Mouse (Mus musculus) megakaryocyte, embryonic 14.5 days (primary cell): ENCODE measurements around the gene Dab2ip. TPM values are rescaled to one million over a fixed set of nuclear protein-coding genes. Genes with fewer than 3 reads are reported as not detected.

Experiments used
- H3K27me3 ChIP-seq: replicated peaks from 2 replicates; pipeline ENCODE3; 2012; ENCODE audit warnings: inconsistent platforms
- H3K36me3 ChIP-seq: replicated peaks from 2 replicates; pipeline ENCODE3; 2012; ENCODE audit warnings: low read length, inconsistent platforms, mixed read lengths
- H3K4me1 ChIP-seq: 2 replicates; pipeline ENCODE4 v1.6.1; 2012; ENCODE audit warnings: inconsistent platforms
- H3K4me3 ChIP-seq: replicated peaks from 2 replicates; pipeline ENCODE3; 2012; ENCODE audit warnings: moderate library complexity, mild to moderate bottlenecking, inconsistent platforms
- H3K9me3 ChIP-seq: 2 replicates; pipeline ENCODE4 v1.6.1; 2012; ENCODE audit warnings: inconsistent platforms
- FLI1 ChIP-seq: IDR thresholded peaks from 2 replicates; pipeline ENCODE4 v1.6.1; 2012; ENCODE audit warnings: low read length, inconsistent platforms, mixed read lengths
- GATA1 ChIP-seq: IDR thresholded peaks from 3 replicates; pipeline ENCODE4 v1.6.1; 2012; ENCODE audit warnings: mixed read lengths, low read length, inconsistent platforms, borderline replicate concordance
- polyA plus RNA-seq: library from polyadenylated mRNA; stranded (reverse); fragments of >175 nt; gene quantifications from 2 replicates; pipeline ENCODE4 v1.2.3, GENCODE M21; 2012; ENCODE audit warnings: low replicate concordance; ENCODE audit not compliant: insufficient read depth

Gene Dab2ip
- polyA plus RNA-seq, 1 experiment: 5.0 TPM

DNA sequence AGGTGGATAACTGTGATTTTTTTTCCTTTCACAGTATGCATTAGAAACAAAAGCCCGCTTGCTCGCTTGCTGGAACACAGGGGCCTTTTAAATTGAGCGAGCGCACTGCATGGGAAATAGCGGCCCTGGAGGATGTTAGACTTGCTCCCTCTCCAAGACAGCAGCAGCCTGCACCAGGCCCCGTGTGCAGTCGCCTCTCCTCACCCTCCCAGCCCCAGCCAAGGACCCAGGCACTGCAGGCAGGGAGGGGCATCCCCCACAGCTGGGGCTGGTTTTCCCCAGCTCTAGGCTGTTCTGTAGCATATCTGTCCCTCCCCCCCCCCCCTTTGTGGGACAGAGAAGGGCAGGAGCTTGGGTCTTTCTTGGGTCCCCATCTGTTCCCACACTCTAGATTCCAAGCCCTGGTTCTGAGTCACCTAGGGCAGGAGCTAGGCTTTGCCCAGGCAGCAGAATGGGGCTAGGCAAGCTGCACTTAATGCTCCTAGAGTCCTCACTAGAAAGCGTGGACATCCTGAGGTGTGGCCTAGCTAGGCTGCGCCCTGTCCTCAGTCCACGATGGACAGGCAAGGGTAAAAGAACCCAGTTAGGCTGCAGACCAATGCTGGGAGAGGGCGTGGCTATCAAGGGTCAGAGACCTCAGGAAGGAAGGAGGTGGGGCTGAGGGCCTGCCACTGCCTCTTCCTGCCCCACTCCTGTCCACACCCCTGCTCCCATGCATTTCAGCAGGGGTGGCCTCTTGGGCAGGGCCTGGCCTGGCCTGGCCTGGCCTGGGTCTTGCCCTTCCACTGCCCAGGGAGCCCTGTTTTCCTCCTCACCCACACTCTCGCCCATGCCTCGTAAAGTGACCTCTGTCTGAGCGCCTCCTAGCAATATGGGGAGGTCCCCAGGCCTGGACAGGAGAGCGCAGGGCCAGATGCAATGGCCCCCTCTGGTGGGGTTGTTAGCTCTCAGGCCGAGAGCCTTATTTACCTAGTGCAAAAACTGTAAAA is 171.3 kb downstream of the Dab2ip start:
- Histone ChIP-seq H3K9me3 (peaks cover 12% of the 10 kb centered on the region), H3K27me3 (no peaks in the 10 kb centered on the region), H3K4me1 (peaks cover 62% of the 10 kb centered on the region), H3K36me3 (peaks cover 31% of the 10 kb centered on the region), H3K4me3 (peak overlapping the region; percentile 83)
- TF ChIP-seq GATA1: no peak

DNA sequence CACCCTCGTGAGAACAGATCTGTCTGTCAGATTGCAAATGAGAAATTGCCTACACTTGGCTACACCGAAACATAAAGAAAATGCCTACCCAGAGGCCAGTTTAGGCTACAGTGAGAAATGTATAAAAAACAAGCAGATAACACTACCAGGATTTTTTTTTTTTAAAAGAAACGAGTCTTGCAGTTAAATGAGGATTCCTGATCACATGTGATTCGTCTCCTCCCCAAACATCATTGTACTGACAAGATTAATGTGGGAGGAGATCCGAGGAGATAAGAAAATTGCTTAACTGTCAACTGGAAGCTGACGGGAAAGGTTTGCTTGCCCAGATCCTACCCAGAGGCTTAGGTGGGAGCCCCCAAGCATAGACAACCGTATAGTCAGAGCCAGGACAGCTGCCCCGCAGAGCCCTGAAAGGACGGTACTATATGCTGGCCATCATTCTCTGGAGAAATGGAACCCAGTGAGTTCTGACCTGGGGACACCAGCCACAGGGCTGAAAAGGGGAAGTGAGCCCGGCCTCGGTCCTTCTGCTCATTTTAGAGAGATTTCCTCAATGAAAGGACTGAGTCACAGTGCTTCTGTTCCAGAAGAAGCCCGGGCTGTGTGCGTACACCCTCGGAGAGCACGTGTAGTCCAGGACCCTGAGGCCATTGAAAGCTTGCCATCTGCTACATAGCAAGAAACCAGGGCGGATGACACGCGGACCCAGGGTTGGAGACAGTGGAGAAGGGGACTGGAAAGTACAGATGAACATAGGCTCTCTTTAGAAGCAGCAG is 173.8 kb downstream of the Dab2ip start:
- peak overlapping the region; percentile 30 for H3K4me3 ChIP-seq
- peaks cover 34% of the 10 kb centered on the region for H3K36me3 ChIP-seq
- H3K4me1 ChIP-seq: peaks cover 62% of the 10 kb centered on the region
- H3K27me3 ChIP-seq: no peaks in the 10 kb centered on the region
- peaks cover 21% of the 10 kb centered on the region for H3K9me3 ChIP-seq
- TF ChIP-seq FLI1 (no peak), GATA1 (no peak)

DNA sequence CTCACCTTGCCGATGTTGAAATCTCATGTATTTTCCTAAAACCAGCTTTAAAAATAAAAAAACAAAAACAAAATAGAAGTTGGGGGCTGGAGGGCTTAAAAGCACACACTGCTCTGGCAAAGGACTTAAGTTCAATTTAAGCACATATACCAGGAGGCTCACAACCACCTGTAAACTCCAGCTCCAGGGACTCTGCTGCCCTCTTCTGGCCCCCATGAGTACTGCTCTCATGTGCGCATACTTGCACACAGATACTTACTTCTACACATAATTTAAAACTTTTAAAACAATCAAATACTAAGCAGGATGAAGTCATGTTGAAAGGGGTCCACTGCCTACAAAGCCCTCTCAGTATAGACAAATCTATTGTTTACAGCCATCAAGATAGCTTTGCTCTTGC is 176.9 kb downstream of the Dab2ip start:
- no peak for TF ChIP-seq GATA1
- no peak for TF ChIP-seq FLI1
- Histone ChIP-seq H3K27me3 (peaks cover 2% of the 10 kb centered on the region), H3K36me3 (peaks cover 24% of the 10 kb centered on the region), H3K4me1 (peaks cover 48% of the 10 kb centered on the region), H3K4me3 (no peak overlapping the region), H3K9me3 (peaks cover 21% of the 10 kb centered on the region)

DNA sequence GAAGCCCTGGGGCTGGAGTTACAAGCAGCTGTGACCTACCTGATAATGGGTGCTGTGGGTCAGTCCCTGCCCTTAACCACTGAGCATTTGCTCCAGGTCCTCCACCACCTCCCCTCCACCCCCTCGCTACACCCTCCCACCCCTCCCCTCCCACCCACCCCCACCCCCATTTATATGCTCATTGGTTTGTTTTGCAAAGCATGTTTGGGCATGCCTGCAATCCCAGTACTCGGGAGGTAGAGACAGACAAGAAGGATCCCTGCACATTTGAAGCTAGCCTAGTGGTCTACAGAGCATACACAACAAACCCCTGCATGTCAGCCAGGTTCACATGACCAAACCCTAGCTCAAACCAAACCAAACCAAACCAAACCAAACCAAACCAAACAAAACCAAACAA is 178.0 kb downstream of the Dab2ip start:
- TF ChIP-seq GATA1 (no peak), FLI1 (no peak)
- peaks cover 21% of the 10 kb centered on the region for H3K9me3 ChIP-seq
- peaks cover 5% of the 10 kb centered on the region for H3K27me3 ChIP-seq
- H3K4me3 ChIP-seq: no peak overlapping the region
- peaks cover 22% of the 10 kb centered on the region for H3K36me3 ChIP-seq
- peaks cover 48% of the 10 kb centered on the region for H3K4me1 ChIP-seq

DNA sequence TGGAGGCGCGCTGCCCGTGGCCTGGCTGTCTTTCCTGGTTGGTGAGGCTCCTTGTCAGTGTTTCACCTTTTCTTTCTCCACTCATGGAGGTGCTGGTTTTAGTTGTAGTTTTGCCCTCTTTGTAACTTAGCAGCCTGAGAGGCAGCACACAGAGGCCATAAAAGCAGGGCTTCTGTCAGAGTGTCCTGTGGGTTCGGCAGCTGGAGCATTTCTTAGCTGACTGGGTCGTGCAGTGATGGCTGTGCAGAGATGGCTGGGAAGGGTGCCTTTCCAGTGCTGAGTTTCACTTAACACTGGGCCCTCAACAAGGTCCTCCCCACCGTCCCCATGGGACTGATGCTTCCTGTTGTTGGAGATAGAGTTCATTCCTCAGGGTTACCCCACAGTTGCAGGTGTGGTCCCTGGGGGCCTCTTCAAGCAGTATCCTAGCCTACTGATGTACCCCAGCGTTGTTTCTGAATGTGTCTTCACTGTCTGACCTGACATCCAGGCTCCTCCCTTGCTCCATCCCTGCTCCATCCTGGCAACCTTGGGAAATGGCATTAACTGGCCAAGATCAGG is 179.5 kb downstream of the Dab2ip start:
- TF ChIP-seq GATA1 (no peak), FLI1 (no peak)
- H3K27me3 ChIP-seq: peaks cover 5% of the 10 kb centered on the region

DNA sequence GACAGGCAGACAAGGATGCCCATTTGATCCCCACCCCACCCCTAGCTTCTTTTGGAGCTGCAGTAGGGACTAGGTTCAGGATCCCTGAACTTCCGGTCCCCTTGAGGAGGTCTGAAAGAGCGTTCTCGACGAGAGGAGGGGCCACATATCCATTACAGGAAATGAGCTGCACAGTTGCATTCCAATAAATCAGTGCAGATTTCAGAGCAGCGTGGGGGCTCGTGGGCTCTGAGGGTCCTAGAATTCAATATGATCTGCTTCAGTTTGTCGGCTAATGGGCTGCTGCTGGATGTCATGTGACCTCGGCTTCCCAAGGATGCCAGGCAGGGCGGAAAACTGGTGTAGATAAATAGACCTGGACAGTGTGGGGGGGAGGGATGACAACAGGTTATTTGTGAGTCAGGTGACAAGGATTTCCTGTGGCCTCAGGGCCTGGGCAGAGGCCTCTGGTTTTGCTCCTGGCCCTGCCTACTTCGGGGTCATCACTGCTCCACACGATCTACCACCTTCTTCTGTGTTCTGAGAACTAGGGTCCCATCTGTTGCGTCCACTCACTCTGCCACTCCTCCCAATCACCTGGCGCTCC is 181.7 kb downstream of the Dab2ip start:
- H3K27me3 ChIP-seq: peaks cover 5% of the 10 kb centered on the region
- TF ChIP-seq GATA1 (no peak), FLI1 (no peak)
- H3K4me1 ChIP-seq: peaks cover 51% of the 10 kb centered on the region
- H3K4me3 ChIP-seq: no peak overlapping the region
- peaks cover 12% of the 10 kb centered on the region for H3K36me3 ChIP-seq
- peaks cover 6% of the 10 kb centered on the region; the same call in 1 of the 2 replicates for H3K9me3 ChIP-seq

More for the DNA sequence above, 179.5 kb downstream of the Dab2ip start:
- Histone ChIP-seq H3K4me3 (no peak overlapping the region), H3K4me1 (peaks cover 41% of the 10 kb centered on the region), H3K9me3 (peaks cover 21% of the 10 kb centered on the region), H3K36me3 (peaks cover 21% of the 10 kb centered on the region)

DNA sequence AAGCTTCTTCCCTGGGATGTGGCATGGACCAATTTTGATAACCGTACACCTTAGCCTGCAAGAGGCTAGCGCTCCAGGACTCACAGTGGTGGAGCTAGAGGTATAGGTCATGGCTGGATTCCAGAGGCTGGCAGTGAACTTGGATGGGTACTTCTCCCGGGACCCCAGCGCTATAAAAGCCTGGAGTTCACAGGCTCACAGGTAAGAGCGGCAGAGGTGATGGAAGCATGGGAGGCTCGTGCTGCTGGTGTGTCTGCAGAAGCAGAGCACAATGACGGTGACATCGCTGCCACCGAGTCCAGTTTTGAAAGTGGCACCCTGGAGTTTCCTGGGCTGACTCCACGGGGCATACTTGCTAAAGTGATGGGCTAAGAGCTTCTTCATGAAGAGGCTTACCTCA is 187.8 kb downstream of the Dab2ip start:
- Histone ChIP-seq H3K9me3 (no peaks in the 10 kb centered on the region), H3K36me3 (peaks cover 66% of the 10 kb centered on the region), H3K27me3 (no peaks in the 10 kb centered on the region), H3K4me3 (no peak overlapping the region), H3K4me1 (peaks cover 76% of the 10 kb centered on the region)
- TF ChIP-seq FLI1 (no peak), GATA1 (no peak)

DNA sequence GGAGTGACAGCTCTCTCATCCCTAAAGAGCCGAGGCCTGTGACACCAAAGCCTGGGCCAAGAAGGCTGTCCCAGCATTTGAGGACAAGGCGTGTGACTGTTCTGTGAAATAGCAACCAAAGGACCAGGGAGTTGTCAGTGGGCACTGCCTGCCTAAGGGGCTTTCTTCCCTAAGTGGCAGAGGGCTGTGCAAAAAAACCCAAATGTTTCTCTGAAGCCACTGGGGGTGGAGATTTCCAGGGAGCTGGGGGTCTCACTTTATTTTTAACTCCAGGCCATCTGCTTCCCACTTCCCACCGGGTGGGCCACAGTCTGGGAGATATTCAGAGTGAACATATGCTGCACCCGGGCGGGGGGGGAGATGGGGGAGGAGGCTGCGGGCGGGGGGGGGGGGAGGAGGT is 188.6 kb downstream of the Dab2ip start:
- Histone ChIP-seq H3K4me3 (no peak overlapping the region), H3K9me3 (no peaks in the 10 kb centered on the region), H3K4me1 (peaks cover 75% of the 10 kb centered on the region), H3K36me3 (peaks cover 72% of the 10 kb centered on the region), H3K27me3 (no peaks in the 10 kb centered on the region)
- TF ChIP-seq FLI1 (no peak), GATA1 (no peak)

DNA sequence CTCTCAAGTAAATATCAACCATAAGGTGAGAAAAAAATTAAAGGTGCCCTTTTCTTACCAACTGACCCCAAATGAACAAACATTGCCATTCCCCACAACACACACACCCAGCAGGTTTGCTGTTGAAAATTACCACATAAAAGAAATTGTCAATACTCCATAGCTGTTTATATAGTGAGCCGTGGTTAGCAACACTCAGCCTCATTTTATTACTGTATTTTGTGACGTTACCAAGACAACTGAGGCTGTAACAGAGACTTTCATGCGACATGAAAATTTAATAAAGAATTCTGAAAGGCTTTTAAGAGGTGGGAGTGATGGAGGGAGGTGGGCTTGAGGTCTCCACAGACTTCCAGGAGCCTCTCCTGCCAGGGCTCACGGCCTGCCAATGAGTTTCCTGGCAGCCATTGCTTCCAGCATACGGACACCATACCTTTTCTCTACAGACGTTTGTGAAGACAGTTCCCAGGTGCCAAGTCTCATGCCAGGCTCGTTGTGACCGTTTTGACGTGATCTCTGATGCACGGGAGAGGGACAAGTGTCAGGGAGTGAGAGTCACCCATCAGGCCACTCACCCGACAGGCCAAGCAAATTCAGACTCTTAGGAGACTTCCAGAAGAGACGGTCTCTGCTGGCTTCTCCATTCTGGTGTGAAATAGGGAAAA is 189.4 kb downstream of the Dab2ip start:
- Histone ChIP-seq H3K9me3 (no peaks in the 10 kb centered on the region), H3K4me1 (peaks cover 81% of the 10 kb centered on the region), H3K36me3 (peaks cover 81% of the 10 kb centered on the region), H3K27me3 (no peaks in the 10 kb centered on the region), H3K4me3 (no peak overlapping the region)
- TF ChIP-seq GATA1 (no peak), FLI1 (no peak)
